Mouse (Mus musculus) mature B cell (primary cell): ENCODE results near the gene Ralgps2.

Experiments
- in situ Hi-C: fragments of 300-500 bp; cut with MboI; formaldehyde crosslinking; loops from 2 replicates; pipeline ENCODE4 v1.14.3; 2019

Gene Ralgps2

DNA sequence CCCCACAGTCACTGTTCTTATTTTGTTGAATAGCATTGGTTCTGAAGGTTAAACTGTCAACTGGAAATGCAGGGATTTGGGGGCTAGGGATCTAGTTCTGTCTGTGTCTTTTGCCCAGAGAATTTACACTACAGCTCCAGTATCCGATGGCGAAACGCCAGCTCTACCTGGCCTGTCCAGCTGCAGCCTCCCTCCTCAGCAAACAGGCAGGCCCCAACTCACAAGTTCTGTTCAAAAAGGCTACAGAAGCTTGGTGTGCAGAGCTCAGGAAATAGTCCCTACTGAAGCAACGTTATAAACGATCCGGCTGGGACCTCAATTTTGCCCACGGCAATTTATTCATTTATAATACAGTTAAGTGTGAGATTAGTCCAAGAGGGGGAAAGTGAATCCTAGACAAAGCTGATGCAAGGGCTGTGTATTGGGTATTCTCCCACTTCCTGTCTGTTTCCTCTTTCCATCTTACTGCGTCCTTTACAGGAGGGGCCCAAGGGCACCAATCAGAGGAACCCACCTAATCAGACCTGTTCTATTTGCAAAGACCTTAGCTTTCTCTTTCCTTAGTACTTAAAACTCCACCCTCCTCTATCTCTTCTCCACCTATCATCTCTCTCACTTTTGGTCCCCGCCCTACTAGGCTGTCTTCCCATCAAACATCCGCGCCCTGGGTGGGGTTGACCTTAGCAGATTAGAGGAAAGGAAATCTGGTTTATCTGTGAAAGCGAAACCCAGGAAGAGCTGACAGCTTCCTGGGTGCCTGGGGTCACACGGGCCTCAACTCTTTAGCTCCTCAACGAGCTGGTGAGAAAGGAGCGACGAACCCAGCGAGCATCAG, 16.7 kb upstream of the Ralgps2 start:
- in situ Hi-C loops: no loop called here

DNA sequence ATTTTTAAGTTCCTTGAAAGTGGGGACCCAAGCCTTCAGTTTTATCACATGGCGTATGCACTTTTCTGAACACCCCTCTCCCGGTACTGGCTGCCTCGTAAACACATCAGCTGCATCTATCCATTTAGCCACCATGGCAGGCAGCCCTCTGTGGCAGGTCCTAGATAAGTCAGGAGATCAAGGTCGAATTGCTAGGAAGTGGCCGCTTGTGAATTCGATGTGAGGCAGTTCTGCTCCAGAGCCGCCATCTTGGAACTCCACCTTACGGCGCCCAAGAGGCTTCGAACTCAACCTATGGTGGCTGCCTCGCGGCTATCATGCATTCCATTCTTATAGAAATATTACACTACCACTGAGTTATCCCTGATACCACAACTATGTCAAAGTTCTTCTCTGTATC, 14.8 kb upstream of the Ralgps2 start:
- in situ Hi-C loops: no loop called here

GRCm38 (mm10) chr1:156950354-156950753, 10.9 kb upstream of the Ralgps2 start:
- in situ Hi-C loops: no loop called here

DNA sequence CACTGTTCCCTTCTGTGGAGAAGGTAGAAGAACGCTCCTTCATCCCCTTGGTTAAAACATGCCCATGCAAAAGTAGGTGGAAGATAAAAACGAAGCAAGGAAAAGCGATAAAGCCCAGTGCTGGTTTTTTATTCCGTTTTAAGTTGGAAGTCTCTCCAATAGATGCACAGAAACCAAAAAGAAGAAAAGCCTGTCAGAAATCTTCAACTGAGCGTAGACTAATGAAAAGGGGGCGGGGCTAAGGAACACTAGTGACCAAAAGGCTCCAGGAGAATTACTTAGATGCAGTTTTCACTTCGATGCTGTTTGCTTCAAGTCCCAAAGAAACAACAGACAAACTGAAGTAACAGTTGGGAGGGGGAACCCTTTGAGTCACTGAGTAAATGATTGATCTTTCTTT, 1.2 kb upstream of the Ralgps2 start:
- in situ Hi-C loops: no loop called here

GRCm38 (mm10) chr1:156940142-156940522, 706 bp upstream of the Ralgps2 start:
- in situ Hi-C loops: no loop called here

GRCm38 (mm10) chr1:156938705-156939242, 652 bp downstream of the Ralgps2 start:
- in situ Hi-C loops: loop anchor here (5.0 kb wide), 1 partner anchor 114 kb away; no protein-coding TSS in a partner anchor

GRCm38 (mm10) chr1:156937436-156937835, 2.0 kb downstream of the Ralgps2 start:
- in situ Hi-C loops: loop anchor here (5.0 kb wide), 1 partner anchor 115 kb away; no protein-coding TSS in a partner anchor

GRCm38 (mm10) chr1:156933712-156934111, 5.7 kb downstream of the Ralgps2 start:
- in situ Hi-C loops: no loop called here

- in situ Hi-C loops: no loop called here
These were observed 7.2 kb downstream of the Ralgps2 start for GRCm38 (mm10) chr1:156932036-156932774.

- in situ Hi-C loops: no loop called here
These were observed 8.1 kb downstream of the Ralgps2 start for GRCm38 (mm10) chr1:156931106-156931870.

DNA sequence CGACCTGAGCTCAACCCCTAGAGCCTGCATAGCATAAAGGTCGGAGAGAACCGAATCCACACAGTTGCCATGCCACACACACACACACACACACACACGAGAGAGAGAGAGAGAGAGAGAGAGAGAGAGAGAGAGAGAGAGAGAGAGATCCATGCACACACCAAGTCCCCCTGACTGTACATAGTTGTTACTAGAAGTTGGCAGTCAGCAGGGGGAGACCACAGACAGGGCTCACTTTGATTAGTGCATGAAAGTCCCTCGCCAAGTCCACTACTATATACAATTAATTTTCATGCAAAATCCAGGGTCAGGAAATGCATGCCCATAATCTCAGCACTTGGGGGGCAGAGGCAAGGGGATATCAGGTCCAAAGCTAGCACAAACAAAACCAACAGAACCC, 9.2 kb downstream of the Ralgps2 start:
- in situ Hi-C loops: no loop called here

DNA sequence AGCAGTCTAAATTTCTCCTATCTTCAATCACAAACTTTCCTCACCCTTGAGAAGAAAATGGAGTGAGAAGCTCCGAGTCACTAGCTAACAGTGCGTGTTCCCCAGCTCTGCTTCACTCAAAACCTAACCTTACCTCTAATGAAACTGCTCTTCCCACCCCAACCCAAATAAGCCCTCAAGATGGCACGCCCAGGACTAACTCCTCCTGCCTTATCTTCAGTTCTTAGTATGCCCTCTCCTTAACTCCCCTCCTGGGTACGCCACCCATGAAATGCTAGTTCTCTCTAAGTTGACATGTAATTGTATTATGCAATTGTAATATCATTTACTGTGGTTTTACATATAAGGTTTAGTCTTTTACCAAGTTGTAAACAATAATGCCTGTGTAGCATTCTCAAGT, 11.2 kb downstream of the Ralgps2 start:
- in situ Hi-C loops: no loop called here

DNA sequence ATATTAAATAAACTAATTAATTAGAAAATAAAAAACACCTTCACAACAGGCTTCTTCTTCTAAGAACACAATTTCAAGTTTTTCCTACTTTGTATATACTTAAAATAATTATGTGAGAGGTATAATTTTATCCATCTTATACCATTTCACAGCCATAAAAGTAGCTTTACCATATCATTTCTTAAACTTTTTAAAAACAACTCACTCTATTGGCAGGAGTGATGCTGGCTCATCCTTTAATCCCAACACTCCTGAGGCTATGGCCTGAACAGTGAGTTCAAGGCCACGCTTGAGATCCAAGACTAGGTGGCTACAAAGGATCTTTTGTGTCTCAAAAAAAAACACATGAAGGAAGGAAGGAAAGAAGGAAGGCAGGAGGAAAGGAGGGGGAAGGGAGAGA, 15.9 kb downstream of the Ralgps2 start:
- in situ Hi-C loops: no loop called here

DNA sequence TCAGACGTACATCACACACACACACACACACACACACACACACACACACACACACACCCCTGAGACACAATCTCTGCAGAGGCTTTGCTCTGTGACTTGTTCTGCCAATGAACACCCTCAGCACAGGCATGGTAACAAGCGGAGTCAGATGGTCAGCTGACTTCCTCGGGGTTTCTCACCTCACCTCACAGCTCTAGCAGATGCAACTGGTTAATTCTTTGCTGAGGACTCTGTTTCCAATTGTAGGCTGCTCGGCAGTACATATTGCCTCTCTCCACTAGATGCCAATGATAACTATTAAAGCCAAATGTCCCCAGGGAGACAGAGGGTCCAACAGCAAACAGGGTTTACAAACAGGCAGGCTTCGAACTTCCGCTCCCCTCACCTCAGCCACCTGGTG, 16.5 kb downstream of the Ralgps2 start:
- in situ Hi-C loops: no loop called here

- in situ Hi-C loops: no loop called here
These were observed 18.0 kb downstream of the Ralgps2 start for GRCm38 (mm10) chr1:156921290-156921994.

DNA sequence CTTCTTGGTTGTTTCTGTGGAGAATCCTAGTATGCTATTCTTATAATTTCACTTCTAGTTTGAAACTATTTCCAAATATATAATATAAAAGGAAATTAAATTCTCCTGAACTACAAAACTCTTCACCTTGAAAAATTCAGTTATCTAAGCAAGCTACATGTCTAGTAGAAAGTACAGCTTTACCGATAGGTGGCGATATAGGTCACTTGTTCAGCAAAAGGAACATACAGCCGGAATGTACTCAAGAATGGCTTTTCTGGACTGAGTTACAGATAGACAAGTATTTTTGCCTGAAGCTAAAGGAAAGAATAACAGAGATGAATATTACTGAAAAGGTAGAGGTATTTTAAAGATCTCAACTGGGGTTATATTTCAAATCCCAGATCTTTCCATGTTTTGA, 22.0 kb downstream of the Ralgps2 start:
- in situ Hi-C loops: no loop called here

GRCm38 (mm10) chr1:156916361-156916760, 23.1 kb downstream of the Ralgps2 start:
- in situ Hi-C loops: no loop called here

DNA sequence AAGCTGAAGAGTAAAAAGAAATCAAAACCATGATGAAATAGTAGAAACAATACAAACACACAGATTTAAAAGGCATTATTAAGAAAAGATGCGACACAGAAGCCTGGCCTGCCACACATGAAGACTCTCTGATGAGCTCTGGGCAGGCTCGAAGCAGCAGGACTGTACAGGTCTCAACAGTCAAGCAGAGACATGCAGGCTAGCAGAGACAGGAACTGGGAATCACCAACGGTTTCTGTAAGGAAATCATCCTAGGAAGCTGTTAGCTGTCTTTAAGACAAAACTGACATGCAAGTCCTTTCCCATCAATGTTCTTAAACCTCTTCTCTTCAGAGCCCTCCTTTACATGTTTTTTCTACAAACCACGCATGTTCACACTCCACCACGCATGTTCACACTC, 24.5 kb downstream of the Ralgps2 start:
- in situ Hi-C loops: no loop called here

- in situ Hi-C loops: no loop called here
These were observed 26.2 kb downstream of the Ralgps2 start for GRCm38 (mm10) chr1:156913190-156913589.

GRCm38 (mm10) chr1:156910948-156911347, 28.5 kb downstream of the Ralgps2 start:
- in situ Hi-C loops: no loop called here

GRCm38 (mm10) chr1:156909866-156910265, 29.6 kb downstream of the Ralgps2 start:
- in situ Hi-C loops: no loop called here
